Mouse (Mus musculus) C3H10T1/2 (cell line): ENCODE data around the gene Bri3. TPM values are rescaled to one million over a fixed set of nuclear protein-coding genes. Genes with fewer than 3 reads are reported as not detected.

Experiments
- polyA plus RNA-seq, 2 experiments: library from polyadenylated mRNA; unstranded; fragments of >200 nt; fragmentation: generic; extraction: Trizol; gene quantifications; one replicate each; pipeline ENCODE4 v1.2.1; 2012; ENCODE audit warnings: missing spikeins in 2 of 2

The Bri3 gene
- 100 to 1,000 TPM; 116 to 156 TPM for polyA plus RNA-seq

DNA sequence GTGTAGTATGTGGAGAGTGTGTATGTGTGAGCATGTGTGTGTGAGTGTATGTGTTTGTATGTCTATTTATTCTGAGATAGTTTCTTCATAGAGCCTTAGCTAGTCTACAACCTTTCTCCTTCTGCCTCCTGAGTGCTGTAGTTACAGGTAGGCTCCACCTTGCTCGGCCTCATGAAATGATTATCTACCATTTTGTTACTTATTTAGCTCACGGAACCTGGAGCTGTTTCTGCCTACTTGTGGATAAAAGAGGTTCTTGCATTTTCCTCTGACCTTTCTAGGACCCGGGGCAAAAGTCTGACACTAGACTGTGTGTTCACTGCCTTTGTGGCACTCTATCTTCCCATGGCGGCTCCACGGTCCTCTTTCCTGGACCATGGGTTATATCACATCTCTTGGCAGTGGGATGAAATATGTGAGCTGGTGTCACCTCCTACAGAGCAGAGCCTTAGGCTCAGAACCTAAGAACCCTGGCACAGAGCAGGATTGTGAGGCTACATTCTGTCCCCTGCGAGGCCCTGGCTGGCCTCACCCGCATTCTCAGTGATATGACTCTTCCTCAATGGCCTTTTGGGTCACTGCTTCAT lies at the start of gene Bri3:
Bri3 (plus strand) TSS at position 537 of the 587 bp plus-strand sequence.

DNA sequence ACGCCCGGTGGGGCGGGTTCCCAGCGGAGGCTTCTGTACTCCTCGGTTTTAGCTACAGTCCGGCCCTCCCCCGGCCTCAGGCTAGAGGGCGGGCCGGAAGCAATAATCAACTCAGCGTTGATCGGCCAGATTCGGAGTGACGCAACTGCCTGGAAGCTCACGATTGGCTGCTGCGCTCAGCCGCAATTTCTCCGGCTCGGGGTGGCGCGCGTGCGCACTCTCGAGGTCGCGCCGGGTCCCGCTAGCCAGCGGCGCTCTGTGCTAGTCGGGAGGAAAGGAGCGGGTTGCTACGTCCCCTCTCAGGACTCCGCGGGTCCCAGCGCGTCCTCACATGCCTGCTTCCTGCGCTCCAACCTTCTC lies 20.8 kb upstream of the Bri3 start, which contains the start of gene Tecpr1:
Tecpr1 (minus strand) TSS at position 113 of the 360 bp plus-strand sequence.

DNA sequence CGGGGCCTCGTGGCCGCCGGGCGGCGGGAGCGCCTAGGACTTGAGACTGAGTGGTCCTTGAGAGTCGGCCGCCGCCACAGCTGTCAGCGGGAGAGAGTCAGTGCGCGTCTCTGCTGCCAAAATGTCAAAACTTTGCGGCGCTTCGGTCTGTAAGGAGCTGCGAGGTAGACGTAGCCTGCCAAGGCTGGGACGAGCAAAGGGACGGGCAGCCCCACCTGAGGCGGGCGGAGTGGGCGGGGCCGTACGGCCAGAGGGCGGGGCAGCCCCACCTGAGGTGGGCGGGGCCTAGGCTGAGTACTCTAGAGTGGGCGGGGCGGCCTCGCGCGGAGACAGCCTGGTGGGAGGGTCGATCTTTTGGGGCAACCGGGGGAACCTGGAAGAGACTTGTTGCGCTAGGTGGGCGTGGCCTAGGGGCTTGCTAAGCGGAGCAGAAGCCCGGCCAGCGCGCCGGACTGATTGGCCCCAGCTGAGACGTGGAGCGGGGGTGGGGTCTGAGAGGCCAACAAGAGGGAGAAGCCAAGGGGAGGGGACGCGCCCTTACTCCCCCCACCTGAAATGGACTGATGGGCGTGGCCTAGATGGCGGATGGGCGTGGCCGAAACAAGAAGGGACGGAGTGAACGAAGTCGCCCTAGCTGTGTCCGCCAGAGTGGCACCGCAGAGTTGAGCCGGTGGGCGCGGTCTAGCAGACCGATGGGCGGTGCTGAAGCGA lies 113.8 kb downstream of the Bri3 start, which contains the start of gene Baiap2l1:
Baiap2l1 (minus strand) TSS at position 232 of the 711 bp plus-strand sequence.

Other genes starting within 250 kb of the Bri3 start
- gene Ccz1, start 229.6 kb upstream of the Bri3 start, polyA plus RNA-seq: 10 to 100 TPM in 1 of 2 experiments, 1 to 10 TPM in 1; 6.6 to 25.0 TPM
- not detected for gene Ocm, start 217.8 kb upstream of the Bri3 start, polyA plus RNA-seq
- 1 to 10 TPM in 1 of 2 experiments, under 1 TPM in 1; 0.50 to 3.1 TPM for gene Lmtk2, start 144.0 kb upstream of the Bri3 start, polyA plus RNA-seq
- under 1 TPM in 1 of 2 experiments, not detected in 1; 0.04 TPM for gene Bhlha15, start 54.2 kb upstream of the Bri3 start, polyA plus RNA-seq
- 10 to 100 TPM in 1 of 2 experiments, 1 to 10 TPM in 1; 4.5 to 16.7 TPM for gene Tecpr1, start 20.8 kb upstream of the Bri3 start, polyA plus RNA-seq
- gene Baiap2l1, start 113.7 kb downstream of the Bri3 start, polyA plus RNA-seq: 1 to 10 TPM in 1 of 2 experiments, under 1 TPM in 1; 0.36 to 1.1 TPM